Mouse (Mus musculus) liver, embryonic 14.5 days (tissue): ENCODE measurements at regions not wholly inside any gene's neighbourhood (a gene's known extent, or its start where the extent isn't known, plus 50 kb on each side); places are given as distances from the start of the nearest gene placed in this dataset.

Experiments
- CTCF ChIP-seq: IDR thresholded peaks from 2 replicates; pipeline ENCODE4 v1.5.1; 2016; ENCODE audit warnings: antibody characterized with exemption, low read depth, control low read depth
- EP300 ChIP-seq: IDR thresholded peaks from 2 replicates; pipeline ENCODE4 v1.6.1; 2016; ENCODE audit warnings: antibody characterized with exemption, low read depth

GRCm38 (mm10) chr13:5545521-5545920 lies 315.8 kb upstream of the Klf6 start:
- no peak for TF ChIP-seq CTCF
- no peak for TF ChIP-seq EP300
